Mouse (Mus musculus): ENCODE measurements around the gene Psmb4. TPM values are rescaled to one million over a fixed set of nuclear protein-coding genes. Genes with fewer than 3 reads are reported as not detected.
A peak's percentile ranks its signal among the peaks of the same experiment; 100 is the strongest.

Gene Psmb4
- polyA plus RNA-seq, 1 experiment, result 331 TPM

GRCm38 (mm10) chr3:94902747-94903146 lies 16.0 kb upstream of the Psmb4 start:
- no peak overlapping the region for H3K9ac ChIP-seq (ENCODE audit: low read depth, poor library complexity, severe bottlenecking)
- no peak for TF ChIP-seq POLR2A (IDR thresholded peaks at IDR 0.05; ENCODE audit: insufficient read depth, low read length)
- TF ChIP-seq CTCF (IDR thresholded peaks at IDR 0.05; ENCODE audit: low read depth, low read length), result no peak
- TF ChIP-seq EP300 (IDR thresholded peaks at IDR 0.05; ENCODE audit: insufficient read depth, low read depth, low read length), result no peak

GRCm38 (mm10) chr3:94894076-94894475 lies 7.3 kb upstream of the Psmb4 start:
- no peak overlapping the region for H3K4me3 ChIP-seq (ENCODE audit: low read depth, low read length)
- H3K4me1 ChIP-seq (ENCODE audit: control insufficient read depth, insufficient read depth, low read length), result no peaks in the 10 kb centered on the region
- H3K36me3 ChIP-seq (ENCODE audit: control insufficient read depth, insufficient read depth, low read length, poor library complexity, severe bottlenecking), result no peaks in the 10 kb centered on the region
- H3K9me3 ChIP-seq (replicated peaks; ENCODE audit: control insufficient read depth, insufficient read depth, low read length, poor library complexity, severe bottlenecking), result no peaks in the 10 kb centered on the region
- no peak overlapping the region for H3K27ac ChIP-seq (ENCODE audit: insufficient read depth, low read length)
- H3K9ac ChIP-seq (ENCODE audit: low read depth, poor library complexity, severe bottlenecking), result no peak overlapping the region
- TF ChIP-seq POLR2A (IDR thresholded peaks at IDR 0.05; ENCODE audit: insufficient read depth, low read length), result no peak
- TF ChIP-seq CTCF (IDR thresholded peaks at IDR 0.05; ENCODE audit: low read depth, low read length), result no peak
- TF ChIP-seq EP300 (IDR thresholded peaks at IDR 0.05; ENCODE audit: insufficient read depth, low read depth, low read length), result no peak
- H3K27me3 ChIP-seq (ENCODE audit: control insufficient read depth, insufficient read depth, low read length, poor library complexity, severe bottlenecking), result no peaks in the 10 kb centered on the region

More at GRCm38 (mm10) chr3:94902747-94903146, 16.0 kb upstream of the Psmb4 start:
- Histone ChIP-seq H3K27me3 (ENCODE audit: control insufficient read depth, insufficient read depth, low read length, poor library complexity, severe bottlenecking) (no peaks in the 10 kb centered on the region; the same call in 1 of the 2 replicates), H3K9me3 (replicated peaks; ENCODE audit: control insufficient read depth, insufficient read depth, low read length, poor library complexity, severe bottlenecking) (no peaks in the 10 kb centered on the region), H3K27ac (ENCODE audit: insufficient read depth, low read length) (no peak overlapping the region), H3K4me3 (ENCODE audit: low read depth, low read length) (no peak overlapping the region), H3K4me1 (ENCODE audit: control insufficient read depth, insufficient read depth, low read length) (no peaks in the 10 kb centered on the region), H3K36me3 (ENCODE audit: control insufficient read depth, insufficient read depth, low read length, poor library complexity, severe bottlenecking) (no peaks in the 10 kb centered on the region)

GRCm38 (mm10) chr3:94888595-94888994 lies 1.8 kb upstream of the Psmb4 start:
- Histone ChIP-seq H3K27me3 (ENCODE audit: control insufficient read depth, insufficient read depth, low read length, poor library complexity, severe bottlenecking) (no peaks in the 10 kb centered on the region), H3K36me3 (ENCODE audit: control insufficient read depth, insufficient read depth, low read length, poor library complexity, severe bottlenecking) (peaks cover 21% of the 10 kb centered on the region), H3K4me3 (ENCODE audit: low read depth, low read length) (no peak overlapping the region), H3K4me1 (ENCODE audit: control insufficient read depth, insufficient read depth, low read length) (no peaks in the 10 kb centered on the region), H3K9ac (ENCODE audit: low read depth, poor library complexity, severe bottlenecking) (no peak overlapping the region), H3K9me3 (replicated peaks; ENCODE audit: control insufficient read depth, insufficient read depth, low read length, poor library complexity, severe bottlenecking) (no peaks in the 10 kb centered on the region), H3K27ac (ENCODE audit: insufficient read depth, low read length) (no peak overlapping the region)
- peak; percentile 12 for TF ChIP-seq CTCF (IDR thresholded peaks at IDR 0.05; ENCODE audit: low read depth, low read length)
- no peak for TF ChIP-seq EP300 (IDR thresholded peaks at IDR 0.05; ENCODE audit: insufficient read depth, low read depth, low read length)

GRCm38 (mm10) chr3:94882579-94882978 lies 4.2 kb downstream of the Psmb4 start:
- Histone ChIP-seq H3K36me3 (ENCODE audit: control insufficient read depth, insufficient read depth, low read length, poor library complexity, severe bottlenecking) (peaks cover 64% of the 10 kb centered on the region), H3K9me3 (replicated peaks; ENCODE audit: control insufficient read depth, insufficient read depth, low read length, poor library complexity, severe bottlenecking) (no peaks in the 10 kb centered on the region), H3K27me3 (ENCODE audit: control insufficient read depth, insufficient read depth, low read length, poor library complexity, severe bottlenecking) (no peaks in the 10 kb centered on the region), H3K9ac (ENCODE audit: low read depth, poor library complexity, severe bottlenecking) (no peak overlapping the region), H3K4me3 (ENCODE audit: low read depth, low read length) (no peak overlapping the region), H3K4me1 (ENCODE audit: control insufficient read depth, insufficient read depth, low read length) (no peaks in the 10 kb centered on the region), H3K27ac (ENCODE audit: insufficient read depth, low read length) (no peak overlapping the region)
- TF ChIP-seq EP300 (IDR thresholded peaks at IDR 0.05; ENCODE audit: insufficient read depth, low read depth, low read length), result no peak
- no peak for TF ChIP-seq POLR2A (IDR thresholded peaks at IDR 0.05; ENCODE audit: insufficient read depth, low read length)
- TF ChIP-seq CTCF (IDR thresholded peaks at IDR 0.05; ENCODE audit: low read depth, low read length), result no peak

- Histone ChIP-seq H3K4me1 (ENCODE audit: control insufficient read depth, insufficient read depth, low read length) (no peaks in the 10 kb centered on the region), H3K27me3 (ENCODE audit: control insufficient read depth, insufficient read depth, low read length, poor library complexity, severe bottlenecking) (no peaks in the 10 kb centered on the region), H3K9ac (ENCODE audit: low read depth, poor library complexity, severe bottlenecking) (no peak overlapping the region), H3K27ac (ENCODE audit: insufficient read depth, low read length) (no peak overlapping the region), H3K4me3 (ENCODE audit: low read depth, low read length) (no peak overlapping the region), H3K36me3 (ENCODE audit: control insufficient read depth, insufficient read depth, low read length, poor library complexity, severe bottlenecking) (peaks cover 72% of the 10 kb centered on the region), H3K9me3 (replicated peaks; ENCODE audit: control insufficient read depth, insufficient read depth, low read length, poor library complexity, severe bottlenecking) (no peaks in the 10 kb centered on the region)
- TF ChIP-seq EP300 (IDR thresholded peaks at IDR 0.05; ENCODE audit: insufficient read depth, low read depth, low read length) (no peak), CTCF (IDR thresholded peaks at IDR 0.05; ENCODE audit: low read depth, low read length) (no peak), POLR2A (IDR thresholded peaks at IDR 0.05; ENCODE audit: insufficient read depth, low read length) (no peak)
Observed at GRCm38 (mm10) chr3:94881840-94882239, 4.9 kb downstream of the Psmb4 start.

- Histone ChIP-seq H3K36me3 (ENCODE audit: control insufficient read depth, insufficient read depth, low read length, poor library complexity, severe bottlenecking) (peaks cover 78% of the 10 kb centered on the region), H3K9ac (ENCODE audit: low read depth, poor library complexity, severe bottlenecking) (no peak overlapping the region), H3K27me3 (ENCODE audit: control insufficient read depth, insufficient read depth, low read length, poor library complexity, severe bottlenecking) (no peaks in the 10 kb centered on the region), H3K4me1 (ENCODE audit: control insufficient read depth, insufficient read depth, low read length) (no peaks in the 10 kb centered on the region), H3K27ac (ENCODE audit: insufficient read depth, low read length) (no peak overlapping the region), H3K9me3 (replicated peaks; ENCODE audit: control insufficient read depth, insufficient read depth, low read length, poor library complexity, severe bottlenecking) (no peaks in the 10 kb centered on the region), H3K4me3 (ENCODE audit: low read depth, low read length) (no peak overlapping the region)
- TF ChIP-seq EP300 (IDR thresholded peaks at IDR 0.05; ENCODE audit: insufficient read depth, low read depth, low read length) (no peak), CTCF (IDR thresholded peaks at IDR 0.05; ENCODE audit: low read depth, low read length) (no peak), POLR2A (IDR thresholded peaks at IDR 0.05; ENCODE audit: insufficient read depth, low read length) (no peak)
Observed at GRCm38 (mm10) chr3:94878618-94879017, 8.1 kb downstream of the Psmb4 start.
